Mouse (Mus musculus): ENCODE measurements around the gene Xylt1. TPM values are rescaled to one million over a fixed set of nuclear protein-coding genes. Genes with fewer than 3 reads are reported as not detected.

Xylt1 gene
- polyA plus RNA-seq, 1 experiment from 2014 or later = 0.52 TPM

GRCm38 (mm10) chr7:117368647-117369289 is 12.0 kb upstream of the Xylt1 start:
- 65% methylated on average over 6 of the region's 6 CpGs for WGBS
- Histone ChIP-seq H3K9ac (ENCODE audit: low read depth, low read length) (no peak overlapping the region), H3K27me3 (replicated peaks; ENCODE audit: control insufficient read depth, insufficient read depth, low read length) (no peaks in the 10 kb centered on the region), H3K27ac (ENCODE audit: low read depth, low read length) (no peak overlapping the region), H3K36me3 (ENCODE audit: control insufficient read depth, insufficient read depth) (no peaks in the 10 kb centered on the region), H3K4me3 (ENCODE audit: low read depth, low read length) (no peak overlapping the region), H3K4me1 (replicated peaks; ENCODE audit: control insufficient read depth, insufficient read depth, low read length) (no peaks in the 10 kb centered on the region), H3K4me2 (replicated peaks; ENCODE audit: low read depth) (no peak overlapping the region), H3K9me3 (ENCODE audit: control insufficient read depth) (no peaks in the 10 kb centered on the region)
- ATAC-seq = no peak
- no peak for TF ChIP-seq CTCF (IDR thresholded peaks at IDR 0.05; ENCODE audit: low read depth)

- Histone ChIP-seq H3K27me3 (replicated peaks; ENCODE audit: control insufficient read depth, insufficient read depth, low read length) (no peaks in the 10 kb centered on the region), H3K4me1 (replicated peaks; ENCODE audit: control insufficient read depth, insufficient read depth, low read length) (no peaks in the 10 kb centered on the region), H3K4me3 (ENCODE audit: low read depth, low read length) (no peak overlapping the region), H3K9me3 (ENCODE audit: control insufficient read depth) (no peaks in the 10 kb centered on the region), H3K36me3 (ENCODE audit: control insufficient read depth, insufficient read depth) (no peaks in the 10 kb centered on the region), H3K4me2 (replicated peaks; ENCODE audit: low read depth) (no peak overlapping the region), H3K9ac (ENCODE audit: low read depth, low read length) (no peak overlapping the region), H3K27ac (ENCODE audit: low read depth, low read length) (no peak overlapping the region)
- WGBS = 70% methylated on average over 5 of the region's 5 CpGs
- ATAC-seq = no peak
- no peak for TF ChIP-seq CTCF (IDR thresholded peaks at IDR 0.05; ENCODE audit: low read depth)
Measured at GRCm38 (mm10) chr7:117369290-117369941, 11.4 kb upstream of the Xylt1 start.

GRCm38 (mm10) chr7:117375886-117376309 is 4.9 kb upstream of the Xylt1 start:
- no peaks in the 10 kb centered on the region for H3K36me3 ChIP-seq (ENCODE audit: control insufficient read depth, insufficient read depth)
- ATAC-seq = no peak
- no peaks in the 10 kb centered on the region for H3K9me3 ChIP-seq (ENCODE audit: control insufficient read depth)
- H3K4me3 ChIP-seq (ENCODE audit: low read depth, low read length) = no peak overlapping the region
- H3K27ac ChIP-seq (ENCODE audit: low read depth, low read length) = no peak overlapping the region
- H3K27me3 ChIP-seq (replicated peaks; ENCODE audit: control insufficient read depth, insufficient read depth, low read length) = no peaks in the 10 kb centered on the region
- no peak overlapping the region for H3K4me2 ChIP-seq (replicated peaks; ENCODE audit: low read depth)
- 0 out of 2 replicates have a peak, but pooled peaks cover 3% of the 10 kb centered on the region for H3K4me1 ChIP-seq (replicated peaks; ENCODE audit: control insufficient read depth, insufficient read depth, low read length)
- H3K9ac ChIP-seq (ENCODE audit: low read depth, low read length) = no peak overlapping the region
- WGBS = 36% methylated on average over 9 of the region's 9 CpGs
- TF ChIP-seq CTCF (IDR thresholded peaks at IDR 0.05; ENCODE audit: low read depth) = peak; percentile 84

GRCm38 (mm10) chr7:117377138-117377537 is 3.6 kb upstream of the Xylt1 start:
- H3K4me3 ChIP-seq (ENCODE audit: low read depth, low read length) = no peak overlapping the region

GRCm38 (mm10) chr7:117380036-117380417 is 752 bp upstream of the Xylt1 start:
- Histone ChIP-seq H3K4me2 (replicated peaks; ENCODE audit: low read depth) (peak overlapping the region; percentile 96), H3K27me3 (replicated peaks; ENCODE audit: control insufficient read depth, insufficient read depth, low read length) (0 out of 2 replicates have a peak, but pooled peaks cover 4% of the 10 kb centered on the region), H3K4me1 (replicated peaks; ENCODE audit: control insufficient read depth, insufficient read depth, low read length) (0 out of 2 replicates have a peak, but pooled peaks cover 7% of the 10 kb centered on the region), H3K36me3 (ENCODE audit: control insufficient read depth, insufficient read depth) (no peaks in the 10 kb centered on the region), H3K27ac (ENCODE audit: low read depth, low read length) (no peak overlapping the region), H3K4me3 (ENCODE audit: low read depth, low read length) (peak overlapping the region; percentile 88), H3K9ac (ENCODE audit: low read depth, low read length) (no peak overlapping the region; the same call in 1 of the 2 replicates), H3K9me3 (ENCODE audit: control insufficient read depth) (no peaks in the 10 kb centered on the region)
- WGBS = 10% methylated on average over 7 of the region's 7 CpGs
- no peak for ATAC-seq
- TF ChIP-seq CTCF (IDR thresholded peaks at IDR 0.05; ENCODE audit: low read depth) = no peak

More at GRCm38 (mm10) chr7:117377138-117377537, 3.6 kb upstream of the Xylt1 start:
- H3K27me3 ChIP-seq (replicated peaks; ENCODE audit: control insufficient read depth, insufficient read depth, low read length) = 0 out of 2 replicates have a peak, but pooled peaks cover 3% of the 10 kb centered on the region
- no peaks in the 10 kb centered on the region for H3K9me3 ChIP-seq (ENCODE audit: control insufficient read depth)
- WGBS = 77% methylated on average over 3 of the region's 3 CpGs
- TF ChIP-seq CTCF (IDR thresholded peaks at IDR 0.05; ENCODE audit: low read depth) = no peak
- H3K9ac ChIP-seq (ENCODE audit: low read depth, low read length) = no peak overlapping the region
- no peaks in the 10 kb centered on the region for H3K36me3 ChIP-seq (ENCODE audit: control insufficient read depth, insufficient read depth)
- H3K4me1 ChIP-seq (replicated peaks; ENCODE audit: control insufficient read depth, insufficient read depth, low read length) = 0 out of 2 replicates have a peak, but pooled peaks cover 7% of the 10 kb centered on the region
- no peak overlapping the region for H3K4me2 ChIP-seq (replicated peaks; ENCODE audit: low read depth)
- H3K27ac ChIP-seq (ENCODE audit: low read depth, low read length) = no peak overlapping the region
- no peak for ATAC-seq

GRCm38 (mm10) chr7:117381188-117381981 is 606 bp downstream of the Xylt1 start:
- H3K9me3 ChIP-seq (ENCODE audit: control insufficient read depth) = no peaks in the 10 kb centered on the region
- 0 out of 2 replicates have a peak, but pooled peaks cover 7% of the 10 kb centered on the region for H3K4me1 ChIP-seq (replicated peaks; ENCODE audit: control insufficient read depth, insufficient read depth, low read length)
- no peak overlapping the region for H3K27ac ChIP-seq (ENCODE audit: low read depth, low read length)
- peak overlapping the region; percentile 88 for H3K4me3 ChIP-seq (ENCODE audit: low read depth, low read length)
- under 1% methylated on average over 42 of the region's 64 CpGs for WGBS
- no peak for TF ChIP-seq CTCF (IDR thresholded peaks at IDR 0.05; ENCODE audit: low read depth)
- H3K9ac ChIP-seq (ENCODE audit: low read depth, low read length) = peak overlapping the region; percentile 65
- ATAC-seq = peak; percentile 47
- peak overlapping the region; percentile 96 for H3K4me2 ChIP-seq (replicated peaks; ENCODE audit: low read depth)
- H3K36me3 ChIP-seq (ENCODE audit: control insufficient read depth, insufficient read depth) = no peaks in the 10 kb centered on the region
- 0 out of 2 replicates have a peak, but pooled peaks cover 4% of the 10 kb centered on the region for H3K27me3 ChIP-seq (replicated peaks; ENCODE audit: control insufficient read depth, insufficient read depth, low read length)

Measured in intestine, postnatal 0 days (tissue).